9 mouse cellular contexts compared by ENCODE assay signal in genomic region chr16:35139873-35140619, GRCm38 (mm10). TPM values are rescaled to one million over a fixed set of nuclear protein-coding genes. Genes with fewer than 3 reads are reported as not detected.
DNase-seq lines count a peak whose midpoint lies in the region; ATAC-seq and TF ChIP-seq lines count a peak whose summit lies in the region.
"Had no signal": no experiment of that assay in that cellular context is flagged by ENCODE, and none has a peak within 500 bp of the region (broad histone marks: within the 10 kb centered on the region; RNA-seq: fewer than 3 reads in every experiment).

No protein-coding gene starts in this region.

- 0 out of 2 replicates have a peak, but pooled peaks have one; percentile 64 for ATAC-seq in heart, embryonic 14.5 days (ENCODE audit: insufficient number of reproducible peaks, insufficient read depth, low FRiP score, low read depth)
- ATAC-seq in midbrain, embryonic 15.5 days (replicated peaks), result peak; percentile 87

- peaks cover 9 to 11% of the 10 kb centered on the region in 2 experiments for H3K4me1 ChIP-seq in heart, embryonic 14.5 days (ENCODE audit: control insufficient read depth in 2 of 2, insufficient read depth in 2 of 2, low read length in 2 of 2)
- H3K4me1 ChIP-seq in midbrain, embryonic 15.5 days, result peaks cover 18% of the 10 kb centered on the region

- no peaks in the 10 kb centered on the region for H3K9me3 ChIP-seq in heart, embryonic 14.5 days (ENCODE audit: control insufficient read depth, low read length)
- no peaks in the 10 kb centered on the region for H3K9me3 ChIP-seq in midbrain, embryonic 15.5 days

- intact Hi-C loops in gastrocnemius, adult 2 months (cut with DNase I), result no loop called here

- TF ChIP-seq CTCF in gastrocnemius, adult 2 months (IDR thresholded peaks at IDR 0.05), result no peak
- TF ChIP-seq CTCF in brain, embryonic 14.5 days (IDR thresholded peaks at IDR 0.05; ENCODE audit: borderline replicate concordance, extremely low read depth, insufficient read depth, insufficient read length), result no peak

- H3K27ac ChIP-seq in gastrocnemius, adult 2 months, result no peak overlapping the region
- H3K27ac ChIP-seq in heart, embryonic 14.5 days (replicated peaks in 1 of 2; ENCODE audit: control insufficient read depth in 1 of 2, insufficient read depth in 1 of 2, low read depth in 2 of 2, low read length in 2 of 2), result peak overlapping the region; percentile 4 to 10; a peak in 1 of 4 replicates
- peak overlapping the region; percentile 72 for H3K27ac ChIP-seq in midbrain, embryonic 15.5 days

- H3K27me3 ChIP-seq in heart, embryonic 14.5 days (ENCODE audit: control insufficient read depth, insufficient read depth, low read length), result no peaks in the 10 kb centered on the region
- no peaks in the 10 kb centered on the region for H3K27me3 ChIP-seq in midbrain, embryonic 15.5 days (replicated peaks)

- TF ChIP-seq POLR2A in brain, embryonic 14.5 days (IDR thresholded peaks at IDR 0.05; ENCODE audit: borderline replicate concordance, extremely low read depth, insufficient read depth, insufficient read length, poor library complexity, severe bottlenecking), result no peak

- peak overlapping the region; percentile 35 for H3K4me3 ChIP-seq in gastrocnemius, adult 2 months
- no peak overlapping the region for H3K4me3 ChIP-seq in heart, embryonic 14.5 days (ENCODE audit: control insufficient read depth in 1 of 2, insufficient read depth in 1 of 2, low read depth in 1 of 2, low read length in 2 of 2)
- H3K4me3 ChIP-seq in midbrain, embryonic 15.5 days, result no peak overlapping the region

- no peak for DNase-seq in gastrocnemius, adult 2 months
- no peak for DNase-seq in gastrocnemius, postnatal 25 days
- peak; percentile 79 for DNase-seq in brain, embryonic 14.5 days (ENCODE audit: low read depth)
- no peak for DNase-seq in urinary bladder, postnatal 14 days (ENCODE audit: low spot score)
- DNase-seq in T-cell, adult 2 months (ENCODE audit: low spot score), result no peak
- no peak for DNase-seq in layer of hippocampus, postnatal 14 days (ENCODE audit: low spot score in 2 of 2)

- H3K4me2 ChIP-seq in heart, embryonic 14.5 days (ENCODE audit: low read length), result peak overlapping the region; percentile 22
- H3K4me2 ChIP-seq in midbrain, embryonic 15.5 days, result peak overlapping the region; percentile 37

- 0 out of 2 replicates have a peak overlapping the region, but pooled peaks have one; percentile 17 for H3K9ac ChIP-seq in heart, embryonic 14.5 days (ENCODE audit: low read length)
- no peak overlapping the region for H3K9ac ChIP-seq in midbrain, embryonic 15.5 days

- H3K36me3 ChIP-seq in heart, embryonic 14.5 days (ENCODE audit: control insufficient read depth, insufficient read depth, low read length), result no peaks in the 10 kb centered on the region
- no peaks in the 10 kb centered on the region for H3K36me3 ChIP-seq in midbrain, embryonic 15.5 days (replicated peaks)

- 19% methylated on average over 11 of the region's 11 CpGs for WGBS in heart, embryonic 14.5 days
- WGBS in midbrain, embryonic 15.5 days, result 7% methylated on average over 11 of the region's 11 CpGs

RNA-seq across cellular contexts. Expression of gene Adcy5, which starts 14.6 kb away (rescaled TPM):
- 1 to 10 TPM; 1.6 to 1.8 TPM for total RNA-seq in gastrocnemius, adult 2 months (2021)
- total RNA-seq in gastrocnemius, postnatal 25 days (2021), result 1 to 10 TPM; 1.2 to 4.1 TPM
- 25.5 and 36.2 TPM in 2 replicates for polyA plus RNA-seq in brain, embryonic 14.5 days (2012; rRNA removed)
- polyA plus RNA-seq in heart, embryonic 14.5 days (2014; fragmentation: Nextera tagmentation; extraction: Ambion mirVana), result 11.4 and 12.2 TPM in 2 replicates
- 8.7 and 9.1 TPM in 2 replicates for polyA plus RNA-seq in midbrain, embryonic 15.5 days (2015; fragmentation: Nextera tagmentation; extraction: Ambion mirVana)
- 10 to 100 TPM; 68.8 to 69.8 TPM for total RNA-seq in layer of hippocampus, postnatal 14 days (2021)
- total RNA-seq: hematopoietic stem cell, adult 5-6 weeks had no signal

Comparison
In these comparisons a context has a peak if more than half of its experiments do, and no peak if none do; other contexts are left out.
1. RNA of gene Adcy5, which starts 14.6 kb away (total RNA-seq): 68.8 to 69.8 TPM in layer of hippocampus, postnatal 14 days; 1.2 to 4.1 TPM in gastrocnemius, postnatal 25 days and 1.6 to 1.8 TPM in gastrocnemius, adult 2 months; every median in the first group is over 10 times any median in the second.